Mouse (Mus musculus): ENCODE measurements around the gene Olfr826.
"Not testable (repeated sequence)": the region's sequence is repeated elsewhere in the genome, so short reads cannot be mapped to it uniquely, and the experiment has no call there.

Olfr826 gene

DNA sequence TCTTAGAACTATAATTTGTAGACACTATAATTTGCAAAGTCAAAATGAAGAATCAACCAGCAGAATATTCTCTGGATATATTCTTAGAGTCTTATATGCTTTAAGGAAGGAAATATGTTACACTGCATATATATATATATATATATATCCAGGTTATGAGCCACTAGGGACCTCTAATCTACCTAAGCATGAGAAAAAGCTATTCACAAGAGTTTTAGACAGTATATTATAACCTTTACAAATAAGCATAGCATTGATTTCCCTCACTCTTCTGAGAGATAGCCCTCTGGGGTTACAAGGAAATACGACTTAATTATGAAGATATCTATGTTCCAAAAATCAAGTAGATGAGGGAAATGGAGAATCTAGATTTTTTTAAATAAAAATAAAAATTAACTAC, at the start of gene Olfr826:
TSS of gene Olfr826 (minus strand) at position 101 of the 400 bp plus-strand sequence.
- in situ Hi-C loops (cut with MboI, MseI), result no loop called here

DNA sequence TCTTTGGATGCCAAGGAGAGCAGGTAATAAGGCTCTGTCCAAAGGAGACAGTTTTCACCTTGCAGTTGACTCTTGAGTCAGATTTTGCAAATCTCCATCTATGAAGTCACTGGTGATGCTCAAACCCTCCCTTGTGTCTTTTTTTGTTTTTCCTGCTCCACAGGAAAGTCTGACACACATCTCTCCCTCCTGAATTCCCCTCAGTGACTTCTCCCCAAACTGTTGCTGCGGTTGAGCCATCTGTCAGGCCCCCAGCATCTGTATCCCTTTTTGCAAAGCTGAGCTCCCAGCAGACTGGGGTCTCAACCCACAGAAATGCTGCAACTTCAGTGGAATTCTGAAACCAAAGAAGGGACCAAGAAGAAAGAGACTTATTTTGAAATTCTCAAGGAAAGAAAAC, 48.1 kb upstream of the Olfr826 start:
- in situ Hi-C loops (cut with MboI, MseI), result loop anchor here in 1 of 2 experiments (5.0 kb wide), 1 partner anchor 65 kb away; no protein-coding TSS in a partner anchor

DNA sequence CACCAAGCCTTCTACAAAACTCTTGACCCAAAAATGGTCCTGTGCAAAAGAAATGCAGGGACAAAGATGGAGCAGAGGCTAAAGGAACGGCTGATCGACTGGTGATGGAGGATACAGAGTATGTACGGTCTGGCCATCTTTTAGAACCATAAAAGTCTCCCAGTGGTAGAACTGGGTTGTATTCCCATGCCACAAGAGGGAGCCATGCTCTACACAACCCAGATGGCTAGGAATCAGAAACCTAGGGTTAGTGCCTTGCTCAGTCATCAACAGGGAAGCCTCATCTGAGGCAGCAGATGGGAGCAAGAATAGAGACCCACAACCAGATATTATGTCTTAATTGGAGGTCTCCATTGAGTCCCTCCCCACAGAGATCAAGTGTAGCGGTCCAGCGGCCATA, 45.6 kb upstream of the Olfr826 start:
- in situ Hi-C loops (cut with MboI, MseI), result loop anchor here in 1 of 2 experiments (5.0 kb wide), 1 partner anchor 68 kb away; no protein-coding TSS in a partner anchor

DNA sequence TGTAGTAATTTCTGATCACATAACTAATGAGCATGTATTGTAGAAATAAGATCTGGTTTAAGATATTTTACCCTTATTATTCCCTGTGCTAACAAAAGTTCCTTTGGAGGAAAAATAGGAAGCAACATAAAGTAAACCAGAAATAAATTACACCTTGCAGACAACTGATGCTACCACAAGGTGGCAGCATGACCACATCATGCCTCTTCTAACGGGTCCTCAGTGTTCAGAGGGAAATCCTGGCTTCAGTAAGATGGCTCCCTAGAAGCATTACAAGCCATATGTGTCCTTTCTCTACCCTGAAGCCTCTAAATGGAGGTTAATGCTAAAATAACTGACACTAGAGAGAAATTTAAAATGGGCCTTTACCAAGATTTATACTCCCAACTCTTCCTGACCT, 44.3 kb upstream of the Olfr826 start:
- in situ Hi-C loops (cut with MboI, MseI), result loop anchor here in 1 of 2 experiments (5.0 kb wide), 1 partner anchor 69 kb away; no protein-coding TSS in a partner anchor

- in situ Hi-C loops (cut with MboI, MseI), result loop anchor here in 1 of 2 experiments (5.0 kb wide), 1 partner anchor 72 kb away; no protein-coding TSS in a partner anchor
Observed at GRCm38 (mm10) chr10:130225034-130225433, 41.0 kb upstream of the Olfr826 start.

DNA sequence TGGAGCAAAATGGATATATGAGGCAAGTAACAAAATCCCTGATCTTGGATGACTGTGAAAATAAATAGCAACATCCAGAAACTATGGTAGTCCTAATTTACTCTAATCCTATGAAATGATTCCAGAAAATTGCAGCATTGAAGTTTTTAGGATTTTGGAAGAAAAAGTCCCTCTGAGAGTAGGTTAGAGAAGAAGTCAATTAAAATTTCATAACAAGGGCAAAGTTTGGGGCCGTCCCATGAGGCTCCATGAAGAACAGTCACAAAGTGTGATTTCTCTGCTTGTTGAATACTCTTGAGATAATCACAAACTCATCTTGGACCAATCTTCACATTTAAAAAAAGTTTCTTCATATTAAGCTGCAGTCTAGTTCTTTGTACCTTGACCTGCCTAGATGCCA, 30.3 kb upstream of the Olfr826 start, which contains the start of gene Olfr827:
TSS of gene Olfr827 (minus strand) at position 101 of the 400 bp plus-strand sequence.
- in situ Hi-C loops (cut with MboI, MseI), result no loop called here

DNA sequence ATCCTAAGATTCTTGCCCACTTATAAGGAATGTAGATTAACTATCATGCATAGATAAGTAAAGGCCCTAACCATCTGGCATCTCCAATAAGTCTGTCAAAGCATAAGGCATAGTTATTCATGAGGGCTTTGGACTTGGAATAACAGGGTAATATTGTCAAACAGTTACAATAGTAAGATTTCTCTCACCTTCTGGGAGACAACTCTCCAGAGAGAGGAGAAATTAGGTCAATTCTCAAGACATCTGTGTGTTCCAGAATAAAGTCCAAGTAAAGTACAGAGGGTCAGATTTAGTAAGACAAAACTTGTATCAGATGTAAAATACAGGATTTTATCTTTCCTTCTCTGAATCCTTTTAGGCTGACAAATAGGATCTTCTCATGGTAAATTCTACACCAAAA, 17.3 kb downstream of the Olfr826 start, which contains the start of gene Olfr825:
TSS of gene Olfr825 (minus strand) at position 101 of the 400 bp plus-strand sequence.
- in situ Hi-C loops (cut with MboI, MseI), result no loop called here

DNA sequence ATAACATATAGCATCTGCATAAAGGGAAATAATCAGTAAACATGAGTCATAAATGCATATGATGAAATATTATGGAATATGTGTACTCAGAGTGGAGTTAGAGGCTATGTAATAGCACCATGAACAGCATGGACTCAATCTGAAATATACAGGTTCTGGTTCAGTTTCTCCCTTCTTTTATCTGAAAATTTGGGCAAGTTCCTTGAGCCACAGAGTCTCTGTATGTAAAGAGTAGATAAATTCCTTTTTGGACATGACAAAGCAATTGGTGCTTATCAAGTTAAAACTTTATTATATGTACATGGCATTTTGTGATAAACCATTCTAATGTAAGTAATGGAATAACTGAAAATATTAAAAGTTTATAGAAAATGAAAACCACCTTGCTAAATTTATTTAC, 18.8 kb downstream of the Olfr826 start:
- in situ Hi-C loops (cut with MboI, MseI), result no loop called here

- in situ Hi-C loops (cut with MboI, MseI), result loop anchor here in 1 of 2 experiments (5.0 kb wide), 1 partner anchor 67 kb away; no protein-coding TSS in a partner anchor
Observed at GRCm38 (mm10) chr10:130144121-130144520, 39.9 kb downstream of the Olfr826 start.

DNA sequence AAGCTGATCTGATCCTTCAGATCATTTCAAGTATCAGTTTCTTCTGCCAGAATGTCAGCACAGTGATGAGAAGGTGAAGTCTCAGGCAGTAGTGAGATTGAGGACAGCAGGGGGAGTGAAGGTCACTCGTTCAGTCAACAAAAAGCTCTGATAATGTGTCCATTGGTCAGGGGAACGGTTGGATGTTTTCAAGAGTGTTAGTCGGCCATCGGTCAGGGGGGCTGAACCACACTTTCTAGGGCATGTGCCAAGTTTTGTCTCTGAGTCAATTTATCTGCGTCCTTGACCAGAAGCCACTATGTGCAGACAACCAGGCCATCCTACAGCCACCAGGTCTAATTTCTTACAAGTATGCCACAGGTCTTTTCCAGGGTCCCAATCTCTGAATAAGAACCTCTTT, 41.5 kb downstream of the Olfr826 start:
- in situ Hi-C loops (cut with MboI, MseI), result loop anchor here in 1 of 2 experiments (5.0 kb wide), 1 partner anchor 65 kb away; no protein-coding TSS in a partner anchor

DNA sequence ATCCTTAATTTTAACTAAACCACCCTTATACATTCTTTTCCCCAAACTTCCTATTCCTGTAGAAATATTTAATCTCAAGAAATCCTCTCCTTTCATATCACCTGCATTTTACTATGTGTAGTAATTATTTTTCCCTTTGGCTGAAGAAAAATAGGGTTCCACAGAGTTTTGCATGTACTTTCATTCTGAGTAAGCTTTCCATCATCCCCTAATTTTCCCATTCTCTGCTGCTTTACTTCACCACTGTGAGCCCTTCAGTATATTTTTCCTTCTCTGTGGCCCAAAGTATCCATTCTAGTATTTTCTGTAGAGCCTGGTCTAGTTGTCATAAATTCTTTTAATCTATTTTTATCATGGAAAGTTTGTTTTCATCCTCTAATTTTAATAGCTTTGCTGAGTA, 49.2 kb downstream of the Olfr826 start:
- in situ Hi-C loops (cut with MboI, MseI), result no loop called here

DNA sequence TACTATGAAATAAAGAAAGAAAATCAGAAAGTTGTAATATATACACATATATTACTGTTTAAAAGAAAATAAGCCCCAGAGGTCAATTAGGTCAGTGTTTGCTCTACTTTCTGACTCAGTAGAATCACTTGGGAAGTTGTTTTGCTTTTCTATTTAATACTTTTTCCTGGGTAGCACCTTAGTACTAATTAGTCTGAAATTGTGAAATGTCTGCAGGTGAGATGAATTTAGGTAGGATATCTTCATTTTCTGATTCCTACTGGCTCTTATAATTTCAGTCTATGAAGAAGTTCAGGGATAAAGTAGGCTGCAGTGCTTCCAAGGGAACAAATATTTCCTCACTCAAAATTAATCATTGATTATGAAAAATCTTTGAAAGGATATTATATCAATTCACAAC, 54.1 kb downstream of the Olfr826 start, which contains the start of gene Olfr824:
TSS of gene Olfr824 (minus strand) at position 101 of the 400 bp plus-strand sequence.
- in situ Hi-C loops (cut with MboI, MseI), result not testable (repeated sequence)

Data from T-helper 17 cell (primary cell).